Mouse (Mus musculus) ES-CJ7 (cell line): ENCODE measurements around the gene Tmem25.

Experiments used
- DNase-seq: peaks from one replicate; pipeline ENCODE4 v3.0.0; 2011; ENCODE audit warnings: low read depth, low spot score

Tmem25 gene

DNA sequence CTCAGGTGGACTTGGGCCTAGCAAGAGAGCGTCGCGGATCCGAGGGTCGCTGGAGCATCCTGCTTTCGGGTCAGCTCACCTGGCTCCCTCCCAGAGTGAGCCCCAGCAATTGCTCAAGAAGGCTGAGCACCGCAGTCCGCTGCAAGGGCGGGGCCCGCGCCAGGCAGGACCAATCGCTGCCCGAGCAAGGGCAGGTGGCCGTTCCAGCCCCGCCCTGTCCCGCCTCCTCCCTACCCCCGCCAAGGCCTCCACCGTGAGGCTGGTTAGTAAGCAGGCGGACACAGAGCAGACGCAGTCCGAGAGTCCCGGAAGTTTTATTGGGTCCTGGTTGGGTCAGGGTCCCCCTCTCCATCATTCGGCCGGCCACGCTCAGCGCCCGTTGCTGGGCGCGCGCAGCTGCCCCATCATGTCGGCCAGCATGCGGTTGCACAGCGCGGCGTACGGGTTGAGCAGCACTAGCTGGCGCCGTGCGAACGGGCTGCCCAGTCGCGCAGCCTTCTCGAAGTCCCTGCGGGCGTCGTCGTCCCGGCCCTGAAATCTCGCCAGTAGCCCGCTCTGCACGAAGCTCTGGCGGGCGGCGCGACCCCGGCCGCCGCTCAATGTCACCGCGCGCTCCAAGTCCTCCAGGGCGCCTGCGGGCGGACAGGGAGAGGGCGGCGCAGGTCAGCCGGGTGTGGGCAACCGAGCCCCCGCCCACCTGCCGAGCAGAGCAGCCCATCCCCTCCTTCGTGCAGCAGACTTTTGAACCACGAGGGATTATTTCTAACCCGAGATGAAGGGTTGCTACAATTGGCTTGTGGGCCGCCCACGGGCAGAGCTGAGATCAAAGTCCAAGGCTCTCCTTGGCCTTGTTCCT is at the start of gene Tmem25:
Gene Tmem25, minus strand, starts transcription at position 206 of the 856 bp plus-strand sequence.
- DNase-seq = peak; percentile 73

GRCm38 (mm10) chr9:44847446-44847845 is 48.3 kb upstream of the Tmem25 start:
- DNase-seq = no peak

DNA sequence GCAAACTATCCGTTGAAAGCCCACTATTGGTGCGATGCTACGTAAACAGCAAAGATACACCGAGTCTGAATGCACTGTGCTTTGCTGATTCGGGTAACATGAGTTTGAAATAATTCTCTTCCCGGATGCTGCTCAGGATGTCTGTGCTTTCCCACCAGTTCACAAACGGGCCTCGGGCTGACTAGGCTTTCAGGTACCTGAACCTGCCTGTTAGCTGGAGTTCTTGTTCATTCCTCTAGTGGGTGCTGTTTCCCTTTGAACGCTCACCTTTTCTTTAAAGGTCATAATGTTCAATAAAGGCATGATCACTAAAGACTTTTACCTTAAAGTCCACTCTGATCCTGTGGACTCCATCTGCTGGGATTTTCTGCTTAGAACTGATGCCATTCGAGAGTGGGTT is 42.1 kb upstream of the Tmem25 start:
- DNase-seq = peak; percentile 56

GRCm38 (mm10) chr9:44836439-44836838 is 37.3 kb upstream of the Tmem25 start:
- peak; percentile 79 for DNase-seq

DNA sequence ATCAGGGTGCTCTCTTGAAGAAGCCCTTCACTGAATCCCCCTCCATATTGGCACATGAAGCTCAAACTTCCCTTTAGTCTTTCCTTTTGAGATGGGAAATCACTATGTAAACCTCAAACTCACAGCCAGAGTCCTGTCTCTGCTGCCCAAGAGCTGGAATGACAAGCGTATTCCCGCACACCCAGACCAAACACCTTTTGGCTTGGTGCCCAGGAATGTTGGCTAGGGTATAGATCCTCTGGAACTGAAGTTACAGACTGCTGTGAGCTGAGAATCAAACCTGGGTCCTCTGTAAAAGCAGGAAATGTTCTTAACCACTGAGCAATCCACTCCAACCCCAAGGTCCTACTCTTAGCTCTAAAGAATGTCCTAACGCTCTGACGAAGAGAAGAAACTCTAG is 33.2 kb upstream of the Tmem25 start:
- DNase-seq = no peak

GRCm38 (mm10) chr9:44830506-44830905 is 31.4 kb upstream of the Tmem25 start:
- no peak for DNase-seq

DNA sequence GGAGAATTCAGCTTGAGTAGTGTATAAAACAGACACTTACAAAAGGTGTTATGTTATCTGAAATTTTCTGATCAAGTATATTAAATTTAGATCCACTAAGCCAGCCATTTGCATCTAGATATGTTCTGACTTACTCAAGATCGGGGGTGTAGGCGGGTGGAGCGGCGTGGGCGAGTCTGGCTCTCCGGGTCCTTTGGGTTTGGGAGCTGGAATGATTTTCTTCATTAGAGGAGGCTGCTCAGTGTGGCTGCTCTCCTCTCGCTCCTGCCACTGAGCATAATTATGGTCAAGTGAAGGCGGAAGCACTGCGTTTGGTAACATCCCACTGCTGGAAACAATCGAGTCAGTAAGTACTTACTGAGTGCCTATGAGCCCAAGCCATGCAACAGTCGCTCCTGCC is 29.8 kb upstream of the Tmem25 start:
- DNase-seq = no peak

GRCm38 (mm10) chr9:44826660-44827059 is 27.6 kb upstream of the Tmem25 start:
- DNase-seq = no peak

DNA sequence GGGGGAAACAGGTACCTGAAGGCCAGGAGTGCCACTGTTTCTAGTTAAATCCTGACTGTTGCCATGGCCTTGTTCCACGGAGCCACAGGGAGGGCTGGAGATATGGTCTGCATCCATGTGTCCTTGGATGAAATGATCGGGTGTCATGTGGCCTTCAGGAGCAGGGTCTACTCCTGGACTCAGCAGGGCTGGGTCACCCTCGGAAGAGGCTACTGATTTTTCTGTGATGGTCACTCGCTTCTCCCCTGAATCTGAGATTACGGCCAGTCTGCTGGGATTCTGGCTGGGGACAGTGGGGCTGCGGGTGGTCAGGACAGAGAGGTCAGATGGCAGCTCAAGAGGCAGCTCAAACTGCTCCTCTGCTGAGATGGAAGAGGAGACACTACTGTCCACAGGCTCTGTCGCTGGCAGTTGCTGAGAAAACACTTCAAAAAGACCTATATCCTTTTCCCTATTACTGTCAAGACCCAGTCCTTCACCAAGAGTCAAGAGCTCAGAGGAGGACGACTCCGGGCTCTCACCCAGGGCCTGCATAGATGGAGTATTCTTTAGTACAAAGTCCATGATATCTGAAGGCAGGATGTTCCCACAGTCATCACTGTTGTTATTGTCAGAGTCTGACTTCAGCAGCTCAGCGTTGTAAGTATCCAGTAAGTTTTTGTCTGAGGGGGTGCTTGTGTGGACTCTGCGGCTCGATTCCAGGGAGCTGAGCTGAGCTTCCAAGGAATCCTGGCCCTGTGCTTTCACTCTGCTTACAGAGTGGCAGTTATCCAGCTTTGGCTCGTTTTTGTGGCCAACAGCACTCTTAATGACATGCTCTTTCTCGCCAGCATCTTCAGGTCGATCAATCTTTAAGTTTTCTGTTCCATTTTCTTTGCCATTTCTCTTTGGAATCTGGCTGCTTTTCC is 21.1 kb upstream of the Tmem25 start:
- no peak for DNase-seq

DNA sequence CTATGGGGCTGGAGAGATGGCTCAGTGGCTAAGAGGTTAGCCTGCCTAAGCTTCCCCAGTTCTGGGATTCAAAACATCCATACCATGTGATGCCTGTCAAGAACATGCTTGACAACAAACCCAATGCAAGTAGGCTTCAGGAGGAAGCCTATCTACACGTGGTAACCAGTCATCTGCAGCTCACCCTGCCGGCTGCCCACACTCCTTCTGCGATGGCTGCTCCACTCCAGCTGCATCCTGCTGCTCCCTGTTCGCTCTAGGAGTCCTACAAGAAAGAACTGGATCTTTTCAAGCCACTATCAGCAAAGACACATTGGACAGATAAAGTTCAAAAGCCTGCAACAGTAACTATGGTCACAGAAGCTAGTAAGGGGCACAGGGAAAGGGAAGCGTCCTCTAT is 18.4 kb upstream of the Tmem25 start:
- DNase-seq = no peak

- DNase-seq = no peak
Measured at GRCm38 (mm10) chr9:44814179-44814578, 15.1 kb upstream of the Tmem25 start.

GRCm38 (mm10) chr9:44810316-44810715 is 11.2 kb upstream of the Tmem25 start:
- no peak for DNase-seq

DNA sequence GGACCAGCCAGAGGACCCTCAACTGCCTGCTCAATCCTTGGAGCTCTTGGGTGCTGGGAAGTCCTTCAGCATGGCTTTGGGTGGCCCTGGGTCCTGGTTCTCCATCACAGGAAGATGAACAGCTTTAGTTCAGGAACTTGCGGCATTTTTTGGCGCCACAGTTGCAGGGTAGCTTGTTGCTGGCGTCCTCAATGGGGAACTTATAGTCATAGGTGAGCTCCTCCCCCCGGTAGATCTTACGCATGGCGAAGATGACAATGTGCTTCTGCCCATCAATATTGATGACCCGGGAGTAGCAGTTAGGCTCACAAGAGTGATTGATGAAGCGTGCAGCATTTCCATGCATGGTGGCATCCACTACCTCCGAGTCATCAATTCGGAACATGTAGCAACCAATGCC is 8.7 kb upstream of the Tmem25 start:
- DNase-seq = no peak

DNA sequence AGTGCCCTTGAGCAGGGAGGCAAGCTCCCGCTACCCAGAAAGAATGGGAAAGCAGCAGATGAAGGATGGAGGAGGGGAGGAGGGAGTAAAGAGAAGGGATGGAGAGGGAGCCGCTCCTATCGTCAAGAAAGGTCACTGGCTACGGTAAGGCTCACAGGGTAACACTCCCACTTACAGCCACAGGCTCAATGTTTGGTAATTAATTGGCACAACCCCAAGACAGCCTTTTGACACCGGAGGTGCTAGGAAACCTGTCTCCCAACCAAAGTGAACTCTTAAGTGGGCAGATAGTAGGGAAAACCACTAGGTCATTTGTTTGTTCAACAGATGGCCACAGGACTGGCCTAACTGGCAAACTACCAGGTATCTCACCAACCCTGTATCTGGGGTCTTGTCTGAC is 8.0 kb upstream of the Tmem25 start:
- DNase-seq = no peak

DNA sequence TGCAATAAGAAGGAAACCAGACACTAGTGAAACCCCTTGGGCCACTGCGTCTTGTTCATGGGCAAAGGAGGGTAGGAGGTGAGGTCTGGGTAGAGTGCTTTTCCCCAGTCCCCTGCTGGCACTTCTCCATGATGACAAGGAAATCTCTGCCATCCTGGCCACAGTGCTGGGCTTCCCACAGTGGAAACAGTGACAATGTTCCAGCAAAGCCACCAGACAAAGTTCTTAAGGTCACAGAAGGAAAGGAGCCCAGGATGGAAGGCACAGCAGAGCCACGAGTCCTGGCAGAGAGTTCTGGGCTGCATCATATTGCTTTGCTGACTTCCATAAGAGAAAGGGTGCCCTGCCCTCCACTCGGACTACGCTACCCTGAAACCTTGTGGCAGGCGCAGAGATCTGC is 6.4 kb upstream of the Tmem25 start:
- no peak for DNase-seq

GRCm38 (mm10) chr9:44804678-44805077 is 5.6 kb upstream of the Tmem25 start:
- DNase-seq = no peak

- no peak for DNase-seq
Measured at GRCm38 (mm10) chr9:44802808-44803450, 3.8 kb upstream of the Tmem25 start, which contains the start of gene Ttc36. Ttc36 (minus strand) TSS chr9:44803072.

DNA sequence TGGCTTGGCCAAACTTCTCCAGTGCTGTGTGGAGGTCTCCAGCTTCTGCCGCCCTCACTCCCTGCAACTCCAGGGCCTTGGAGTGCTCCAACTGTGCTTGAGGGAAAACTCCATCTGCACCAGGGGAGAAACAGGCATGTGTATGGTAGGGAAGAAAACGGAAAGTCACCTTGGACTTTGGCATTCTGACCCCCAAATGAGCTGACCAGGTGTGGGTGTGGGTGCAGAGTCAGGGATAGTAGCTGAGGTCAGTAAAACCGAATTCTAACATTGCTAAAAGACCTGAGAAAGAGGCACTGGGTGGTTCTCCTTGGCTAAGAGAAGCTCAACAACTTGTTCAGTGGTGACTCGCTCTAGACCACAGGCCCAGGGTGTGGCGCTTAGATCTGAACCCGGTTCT is 2.6 kb upstream of the Tmem25 start:
- no peak for DNase-seq

DNA sequence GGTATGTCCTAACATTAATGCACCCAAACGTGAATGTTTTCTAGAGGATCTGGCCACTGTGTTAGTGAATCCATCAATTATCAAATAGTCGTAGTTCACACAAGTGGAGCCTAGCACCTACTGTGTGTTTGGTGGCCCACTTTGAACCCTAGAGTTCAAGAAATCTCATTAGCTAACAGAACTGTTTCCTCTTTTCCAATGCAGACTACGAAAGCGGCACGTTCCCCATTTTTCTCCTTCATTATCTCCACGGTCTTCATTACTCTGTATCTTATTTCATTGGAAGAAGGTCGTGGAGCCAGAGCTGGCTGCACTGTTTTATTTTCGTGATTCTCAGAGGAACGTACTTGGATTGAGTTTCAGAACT is 834 bp upstream of the Tmem25 start:
- DNase-seq = no peak

GRCm38 (mm10) chr9:44798298-44798697 is 809 bp downstream of the Tmem25 start:
- DNase-seq = no peak

GRCm38 (mm10) chr9:44792842-44793241 is 6.3 kb downstream of the Tmem25 start:
- no peak for DNase-seq
